Comparison of ENCODE assay signal across 18 mouse cellular contexts in the genomic region with DNA sequence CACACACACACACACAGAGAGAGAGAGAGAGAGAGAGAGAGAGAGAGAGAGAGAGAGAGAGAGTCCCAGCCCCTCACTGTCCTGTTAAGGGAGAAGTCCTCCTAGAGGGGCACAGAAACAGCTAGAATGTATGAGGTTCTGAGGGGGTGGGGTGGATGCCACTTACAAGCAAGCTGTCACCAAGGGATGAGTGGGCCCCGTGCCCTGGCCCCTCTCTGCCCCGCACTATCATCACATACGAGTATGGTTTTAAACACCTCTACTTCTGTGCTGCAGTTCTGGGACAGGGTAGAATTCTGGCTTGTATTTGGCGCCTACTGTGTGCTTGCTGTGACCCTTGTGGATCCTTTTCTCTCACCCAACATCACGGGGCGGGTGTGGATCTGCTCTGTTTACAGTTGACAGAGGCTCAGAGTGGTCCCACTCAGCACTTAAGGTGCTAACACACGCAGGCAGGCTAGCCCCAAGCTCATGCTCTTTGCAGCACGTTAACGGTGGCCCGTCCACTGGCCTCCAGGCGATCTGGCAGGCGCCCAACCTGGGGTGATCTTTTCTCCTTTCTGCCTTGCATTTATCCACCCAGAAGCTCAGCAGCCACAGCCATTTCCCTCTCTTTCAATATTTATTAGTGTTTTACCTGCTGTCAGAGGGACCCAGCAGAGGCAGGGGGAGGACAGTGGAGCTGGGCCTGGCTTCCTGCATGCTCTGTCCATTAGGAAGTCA.
A peak's percentile ranks its signal among the peaks of the same experiment; 100 is the strongest.
DNase-seq lines count a peak whose midpoint lies in the region; ATAC-seq and TF ChIP-seq lines count a peak whose summit lies in the region.
"Had no signal": no experiment of that assay in that cellular context is flagged by ENCODE, and none has a peak within 500 bp of the region (broad histone marks: within the 10 kb centered on the region; RNA-seq: fewer than 3 reads in every experiment).

No protein-coding gene starts in this region.

- no peak overlapping the region for H3K27ac ChIP-seq in lung, embryonic 14.5 days (ENCODE audit: low read depth)
- peak overlapping the region; percentile 30; the same call in 1 of the 2 replicates for H3K27ac ChIP-seq in midbrain, embryonic 12.5 days (replicated peaks)
- H3K27ac ChIP-seq in midbrain, embryonic 15.5 days: peak overlapping the region; percentile 54
- H3K27ac ChIP-seq: embryonic facial prominence, embryonic 10.5 days; forebrain, embryonic 12.5 days; heart, embryonic 15.5 days; kidney, embryonic 15.5 days; limb, embryonic 12.5 days; liver, embryonic 12.5 days; lung, embryonic 15.5 days had no signal

- H3K9ac ChIP-seq in lung, embryonic 14.5 days: no peak overlapping the region
- H3K9ac ChIP-seq in midbrain, embryonic 12.5 days (replicated peaks): 0 out of 2 replicates have a peak overlapping the region, but pooled peaks have one; percentile 20
- no peak overlapping the region for H3K9ac ChIP-seq in midbrain, embryonic 15.5 days
- H3K9ac ChIP-seq: forebrain, embryonic 12.5 days; heart, embryonic 15.5 days; kidney, embryonic 15.5 days; limb, embryonic 12.5 days; liver, embryonic 12.5 days; lung, embryonic 15.5 days had no signal

- no peak overlapping the region for H3K4me2 ChIP-seq in lung, embryonic 14.5 days
- H3K4me2 ChIP-seq in midbrain, embryonic 12.5 days (replicated peaks): no peak overlapping the region
- H3K4me2 ChIP-seq in midbrain, embryonic 15.5 days: no peak overlapping the region
- H3K4me2 ChIP-seq: forebrain, embryonic 12.5 days; heart, embryonic 15.5 days; kidney, embryonic 15.5 days; limb, embryonic 12.5 days; liver, embryonic 12.5 days; lung, embryonic 15.5 days had no signal

- TF ChIP-seq CTCF in lung, embryonic 14.5 days (IDR thresholded peaks at IDR 0.05; ENCODE audit: low read depth): no peak

- no peaks in the 10 kb centered on the region for H3K27me3 ChIP-seq in lung, embryonic 14.5 days (ENCODE audit: insufficient read depth, low read length)
- H3K27me3 ChIP-seq in midbrain, embryonic 12.5 days: no peaks in the 10 kb centered on the region; the same call in 1 of the 2 replicates
- H3K27me3 ChIP-seq in midbrain, embryonic 15.5 days (replicated peaks): no peaks in the 10 kb centered on the region
- H3K27me3 ChIP-seq: lung, embryonic 15.5 days had no signal

- ATAC-seq in lung, embryonic 14.5 days (ENCODE audit: insufficient read depth): no peak
- ATAC-seq in midbrain, embryonic 12.5 days (ENCODE audit: low FRiP score, low read depth): no peak
- no peak for ATAC-seq in midbrain, embryonic 15.5 days (replicated peaks)
- ATAC-seq: intestine, embryonic 16.5 days; liver, embryonic 12.5 days had no signal

- WGBS in lung, embryonic 14.5 days: 37% methylated on average over 12 of the region's 12 CpGs
- 64% methylated on average over 12 of the region's 12 CpGs for WGBS in midbrain, embryonic 12.5 days
- 54% methylated on average over 12 of the region's 12 CpGs for WGBS in midbrain, embryonic 15.5 days

- H3K4me3 ChIP-seq in lung, embryonic 14.5 days (ENCODE audit: low read depth, low read length): no peak overlapping the region
- no peak overlapping the region for H3K4me3 ChIP-seq in midbrain, embryonic 12.5 days
- H3K4me3 ChIP-seq in midbrain, embryonic 15.5 days: no peak overlapping the region
- H3K4me3 ChIP-seq: embryonic facial prominence, embryonic 10.5 days; forebrain, embryonic 12.5 days; heart, embryonic 15.5 days; kidney, embryonic 15.5 days; limb, embryonic 12.5 days; liver, embryonic 12.5 days; lung, embryonic 15.5 days had no signal

- intact Hi-C loops in heart, postnatal 10 days (cut with DNase I): no loop called here

- H3K4me1 ChIP-seq in lung, embryonic 14.5 days (ENCODE audit: insufficient read depth): no peaks in the 10 kb centered on the region
- H3K4me1 ChIP-seq in midbrain, embryonic 12.5 days: peaks cover 40% of the 10 kb centered on the region
- peaks cover 37% of the 10 kb centered on the region for H3K4me1 ChIP-seq in midbrain, embryonic 15.5 days
- H3K4me1 ChIP-seq: liver, embryonic 12.5 days; lung, embryonic 15.5 days had no signal

- H3K36me3 ChIP-seq in lung, embryonic 14.5 days (ENCODE audit: insufficient read depth): no peaks in the 10 kb centered on the region
- H3K36me3 ChIP-seq in midbrain, embryonic 12.5 days: no peaks in the 10 kb centered on the region
- H3K36me3 ChIP-seq in midbrain, embryonic 15.5 days (replicated peaks): no peaks in the 10 kb centered on the region
- H3K36me3 ChIP-seq: embryonic facial prominence, embryonic 10.5 days; forebrain, embryonic 12.5 days; heart, embryonic 15.5 days; kidney, embryonic 15.5 days; limb, embryonic 12.5 days; liver, embryonic 12.5 days; lung, embryonic 15.5 days had no signal

- no peaks in the 10 kb centered on the region for H3K9me3 ChIP-seq in lung, embryonic 14.5 days (ENCODE audit: low read depth, low read length)
- no peaks in the 10 kb centered on the region for H3K9me3 ChIP-seq in midbrain, embryonic 12.5 days
- H3K9me3 ChIP-seq in midbrain, embryonic 15.5 days: no peaks in the 10 kb centered on the region
- H3K9me3 ChIP-seq: embryonic facial prominence, embryonic 10.5 days; forebrain, embryonic 12.5 days; heart, embryonic 15.5 days; kidney, embryonic 15.5 days; limb, embryonic 12.5 days; liver, embryonic 12.5 days; lung, embryonic 15.5 days had no signal

- DNase-seq in cerebellum, postnatal 36 days: peak; percentile 42 to 57
- DNase-seq in cerebellum, postnatal 4 days (ENCODE audit: low spot score in 2 of 2): no peak
- peak; percentile 9 for DNase-seq in lung, embryonic 14.5 days
- no peak for DNase-seq in lung, adult 18-20 months
- no peak for DNase-seq in c-Kit-positive CD71-positive TER-119-positive erythroid progenitor cells, embryonic 14.5 days (ENCODE audit: low spot score)
- no peak for DNase-seq in heart, postnatal 10 days
- DNase-seq: gastrocnemius, postnatal 25 days; lung, postnatal 4 days had no signal

Comparison
In these comparisons a context has a peak if more than half of its experiments do, and no peak if none do; other contexts are left out.
1. DNase-seq: peak in cerebellum, postnatal 36 days (2 of 2) and lung, embryonic 14.5 days (single experiment); none in cerebellum, postnatal 4 days (0 of 2), lung, adult 18-20 months (0 of 2), c-Kit-positive CD71-positive TER-119-positive erythroid progenitor cells, embryonic 14.5 days (single experiment) and heart, postnatal 10 days (0 of 2).